Mouse (Mus musculus) embryonic fibroblast, embryonic 13.5 days (primary cell): ENCODE data around the gene Nup88.

Experiments used
- CTCF ChIP-seq: IDR thresholded peaks from 2 replicates; pipeline ENCODE4 v1.5.1; 2011; ENCODE audit warnings: mild to moderate bottlenecking, control low read depth, low read length, moderate library complexity, borderline replicate concordance; ENCODE audit not compliant: insufficient read depth
- POLR2A ChIP-seq: IDR thresholded peaks from 2 replicates; pipeline ENCODE4 v1.6.1; 2011; ENCODE audit warnings: low read depth, mild to moderate bottlenecking, control low read depth, low read length, moderate library complexity

DNA sequence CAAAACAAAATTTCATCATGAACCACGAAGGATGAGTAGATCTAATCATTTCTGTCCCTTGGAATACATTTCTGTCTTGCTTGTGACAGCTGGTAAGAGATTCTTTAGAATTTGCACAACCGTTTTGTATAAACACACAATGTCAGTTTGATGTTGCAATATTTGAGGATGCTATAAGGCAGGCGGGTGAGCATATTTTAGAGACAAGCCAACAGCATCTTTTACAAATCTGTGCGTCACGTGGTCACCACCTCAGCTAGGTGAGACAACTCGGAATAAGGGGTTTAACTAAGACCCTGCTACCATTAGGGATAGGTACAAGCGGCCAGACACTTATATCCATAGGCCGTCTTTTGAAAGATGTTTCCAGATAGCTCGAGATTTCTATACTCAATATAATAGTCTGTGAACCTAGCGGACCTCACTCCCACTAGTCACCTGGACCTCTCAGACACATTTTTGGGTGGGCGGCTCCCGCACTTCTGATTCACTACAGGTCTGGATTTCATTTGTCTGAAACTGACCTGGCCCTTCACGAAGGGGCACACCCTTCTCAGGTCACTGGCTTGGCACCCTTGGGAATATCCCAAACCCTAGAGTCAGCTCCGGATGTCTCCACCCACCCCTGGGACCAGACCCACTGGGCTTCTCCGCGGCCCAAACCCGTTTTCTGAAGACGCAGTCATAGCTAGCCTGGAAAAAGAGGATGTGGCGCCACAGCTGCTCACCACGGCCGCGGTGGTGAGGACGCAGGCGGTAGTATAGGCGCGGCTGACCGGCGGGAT is 48.8 kb upstream of the Nup88 start:
- TF ChIP-seq CTCF, result no peak
- TF ChIP-seq POLR2A, result peak; percentile 13; the same call in 1 of the 2 replicates
